Mouse (Mus musculus) erythroid progenitor cell, adult 5-6 weeks (primary cell): Measurements from ENCODE around the gene Tcp11. TPM values are rescaled to one million over a fixed set of nuclear protein-coding genes. Genes with fewer than 3 reads are reported as not detected.

Experiments used
- ATAC-seq: replicated peaks from 2 replicates; pipeline ENCODE4 v1.8.0; 2016; ENCODE audit warnings: moderate number of reproducible peaks, mild to moderate bottlenecking, moderate TSS enrichment, inconsistent platforms; ENCODE audit not compliant: poor library complexity, low FRiP score, severe bottlenecking
- total RNA-seq, 2 experiments: library from RNA; stranded (forward) in 1 of 2; stranded (reverse) in 1 of 2; fragments of 150-400 nt in 1 of 2; fragments of 186-747, 209-891 nt in 1 of 2; gene quantifications; 2 replicates each; pipeline versions ENCODE4 v1.2.3 to v1.2.4; 2015 to 2017; ENCODE audit warnings: low replicate concordance in 2 of 2

The Tcp11 gene
- total RNA-seq, 2 experiments from 2014 or later: not detected

GRCm38 (mm10) chr17:28087430-28087829 lies 7.0 kb upstream of the Tcp11 start:
- ATAC-seq: no peak

GRCm38 (mm10) chr17:28084964-28085363 lies 4.5 kb upstream of the Tcp11 start:
- ATAC-seq: peak; percentile 74

GRCm38 (mm10) chr17:28084395-28084905 lies 4.0 kb upstream of the Tcp11 start:
- no peak; the same call in 1 of the 2 replicates for ATAC-seq

GRCm38 (mm10) chr17:28082863-28083262 lies 2.4 kb upstream of the Tcp11 start:
- ATAC-seq: no peak

- no peak for ATAC-seq
Observed at GRCm38 (mm10) chr17:28081856-28082255, 1.4 kb upstream of the Tcp11 start.

- ATAC-seq: no peak
Observed at GRCm38 (mm10) chr17:28081385-28081784, 946 bp upstream of the Tcp11 start.

GRCm38 (mm10) chr17:28080817-28081165 lies 352 bp upstream of the Tcp11 start:
- no peak for ATAC-seq

GRCm38 (mm10) chr17:28079618-28080017 lies 821 bp downstream of the Tcp11 start:
- ATAC-seq: no peak

- no peak for ATAC-seq
Observed at GRCm38 (mm10) chr17:28078028-28078427, 2.4 kb downstream of the Tcp11 start.

- no peak for ATAC-seq
Observed at GRCm38 (mm10) chr17:28074486-28074885, 6.0 kb downstream of the Tcp11 start.

- no peak for ATAC-seq
Observed at GRCm38 (mm10) chr17:28072730-28073129, 7.7 kb downstream of the Tcp11 start.

GRCm38 (mm10) chr17:28070256-28070655 lies 10.2 kb downstream of the Tcp11 start:
- no peak for ATAC-seq

- ATAC-seq: no peak
Observed at GRCm38 (mm10) chr17:28069446-28069845, 11.0 kb downstream of the Tcp11 start.

GRCm38 (mm10) chr17:28067303-28067702 lies 13.1 kb downstream of the Tcp11 start:
- ATAC-seq: no peak

- no peak for ATAC-seq
Observed at GRCm38 (mm10) chr17:28063163-28063562, 17.3 kb downstream of the Tcp11 start.

- no peak for ATAC-seq
Observed at GRCm38 (mm10) chr17:28062710-28063109, 17.7 kb downstream of the Tcp11 start.

GRCm38 (mm10) chr17:28061472-28061871 lies 19.0 kb downstream of the Tcp11 start:
- no peak for ATAC-seq

GRCm38 (mm10) chr17:28060681-28061080 lies 19.8 kb downstream of the Tcp11 start:
- no peak for ATAC-seq

- no peak for ATAC-seq
Observed at GRCm38 (mm10) chr17:28058346-28058745, 22.1 kb downstream of the Tcp11 start.

GRCm38 (mm10) chr17:28052293-28052863 lies 28.1 kb downstream of the Tcp11 start:
- ATAC-seq: no peak

- no peak for ATAC-seq
Observed at GRCm38 (mm10) chr17:28050210-28050609, 30.2 kb downstream of the Tcp11 start.

- no peak for ATAC-seq
Observed at GRCm38 (mm10) chr17:28048425-28048824, 32.0 kb downstream of the Tcp11 start.
